12 mouse cellular contexts compared by ENCODE assay signal in the genomic region with DNA sequence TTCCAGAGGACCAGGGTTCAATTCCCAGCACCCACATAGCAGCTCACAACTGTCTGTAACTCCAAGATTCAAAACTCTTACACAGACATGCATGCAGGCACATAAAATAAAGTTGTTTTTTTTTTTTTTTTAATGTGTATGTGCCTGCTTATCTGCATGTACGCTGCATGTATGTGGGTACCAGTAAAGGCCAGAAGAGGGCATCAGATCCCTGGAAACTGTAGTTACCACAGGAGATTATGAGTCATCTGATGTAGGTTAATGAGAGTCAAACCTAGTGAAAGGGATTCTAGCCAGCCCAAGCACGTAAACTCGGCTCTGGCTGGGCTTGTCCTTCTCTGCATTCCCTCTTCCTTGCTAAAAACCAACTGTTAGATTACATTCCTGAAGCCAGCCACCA. TPM values are rescaled to one million over a fixed set of nuclear protein-coding genes. Genes with fewer than 3 reads are reported as not detected.
DNase-seq lines count a peak whose midpoint lies in the region; ATAC-seq and TF ChIP-seq lines count a peak whose summit lies in the region.
"Had no signal": no experiment of that assay in that cellular context is flagged by ENCODE, and none has a peak within 500 bp of the region (broad histone marks: within the 10 kb centered on the region; RNA-seq: fewer than 3 reads in every experiment).

No protein-coding gene starts in this region.

- H3K4me3 ChIP-seq in lung, embryonic 14.5 days (ENCODE audit: low read depth, low read length): no peak overlapping the region
- no peak overlapping the region for H3K4me3 ChIP-seq in lung, adult 2 months (replicated peaks; ENCODE audit: extremely low read depth, low read depth, low read length)
- no peak overlapping the region for H3K4me3 ChIP-seq in stomach, postnatal 0 days (ENCODE audit: low read depth, low read length)
- no peak overlapping the region for H3K4me3 ChIP-seq in midbrain, embryonic 10.5 days

- peak; percentile 30 for TF ChIP-seq CTCF in lung, embryonic 14.5 days (IDR thresholded peaks at IDR 0.05; ENCODE audit: low read depth)
- TF ChIP-seq CTCF in lung, adult 2 months (IDR thresholded peaks at IDR 0.05; ENCODE audit: insufficient read depth, low read length): no peak
- peak; percentile 70 for TF ChIP-seq CTCF in stomach, postnatal 0 days (IDR thresholded peaks at IDR 0.05; ENCODE audit: low read depth)

- H3K4me1 ChIP-seq in lung, embryonic 14.5 days (ENCODE audit: insufficient read depth): no peaks in the 10 kb centered on the region
- H3K4me1 ChIP-seq in lung, adult 2 months (ENCODE audit: control insufficient read depth, insufficient read depth, low read length): no peaks in the 10 kb centered on the region
- H3K4me1 ChIP-seq in stomach, postnatal 0 days (replicated peaks; ENCODE audit: control insufficient read depth, insufficient read depth): no peaks in the 10 kb centered on the region
- no peaks in the 10 kb centered on the region for H3K4me1 ChIP-seq in midbrain, embryonic 10.5 days

- no peaks in the 10 kb centered on the region for H3K27me3 ChIP-seq in lung, embryonic 14.5 days (ENCODE audit: insufficient read depth, low read length)
- no peaks in the 10 kb centered on the region for H3K27me3 ChIP-seq in stomach, postnatal 0 days (ENCODE audit: control insufficient read depth, insufficient read depth, low read length)
- H3K27me3 ChIP-seq in midbrain, embryonic 10.5 days (ENCODE audit: low read depth, poor library complexity, severe bottlenecking): no peaks in the 10 kb centered on the region

- TF ChIP-seq POLR2A in lung, adult 2 months (IDR thresholded peaks at IDR 0.05; ENCODE audit: borderline replicate concordance, extremely low read depth, low read depth, low read length): no peak

- no peak overlapping the region for H3K4me2 ChIP-seq in lung, embryonic 14.5 days
- H3K4me2 ChIP-seq in stomach, postnatal 0 days (replicated peaks; ENCODE audit: low read depth): no peak overlapping the region

- 54% methylated on average over 3 of the region's 3 CpGs for WGBS in lung, embryonic 14.5 days
- WGBS in lung, adult 2 months: 55% methylated on average over 3 of the region's 3 CpGs
- 40% methylated on average over 3 of the region's 3 CpGs for WGBS in stomach, postnatal 0 days
- WGBS in midbrain, embryonic 10.5 days: 73% methylated on average over 3 of the region's 3 CpGs

- no peak for ATAC-seq in lung, embryonic 14.5 days (ENCODE audit: insufficient read depth)
- no peak for ATAC-seq in stomach, postnatal 0 days (ENCODE audit: low FRiP score, low TSS enrichment)
- ATAC-seq in inflammation-experienced regulatory T-cells, adult 6 months: no peak

- no peak overlapping the region for H3K27ac ChIP-seq in lung, embryonic 14.5 days (ENCODE audit: low read depth)
- H3K27ac ChIP-seq in stomach, postnatal 0 days (replicated peaks): no peak overlapping the region
- H3K27ac ChIP-seq in midbrain, embryonic 10.5 days (replicated peaks): no peak overlapping the region

- no peaks in the 10 kb centered on the region for H3K9me3 ChIP-seq in lung, embryonic 14.5 days (ENCODE audit: low read depth, low read length)
- H3K9me3 ChIP-seq in stomach, postnatal 0 days (ENCODE audit: control insufficient read depth, low read length): no peaks in the 10 kb centered on the region
- no peaks in the 10 kb centered on the region for H3K9me3 ChIP-seq in midbrain, embryonic 10.5 days (replicated peaks)

- H3K9ac ChIP-seq in lung, embryonic 14.5 days: no peak overlapping the region
- no peak overlapping the region for H3K9ac ChIP-seq in stomach, postnatal 0 days (ENCODE audit: low read length)

- no peaks in the 10 kb centered on the region for H3K36me3 ChIP-seq in lung, embryonic 14.5 days (ENCODE audit: insufficient read depth)
- H3K36me3 ChIP-seq in stomach, postnatal 0 days (ENCODE audit: control insufficient read depth, insufficient read depth, low read length): no peaks in the 10 kb centered on the region
- no peaks in the 10 kb centered on the region for H3K36me3 ChIP-seq in midbrain, embryonic 10.5 days

- TF ChIP-seq EP300 in stomach, postnatal 0 days (optimal IDR thresholded peaks at IDR 0.05): no peak

- peak; percentile 36 for DNase-seq in adrenal gland, postnatal 14 days
- DNase-seq in adrenal gland, postnatal 4 days (ENCODE audit: low spot score in 2 of 2): no peak
- peak; percentile 20 for DNase-seq in lung, embryonic 14.5 days
- DNase-seq in lung, adult 2 months: no peak
- peak; percentile 6 for DNase-seq in forelimb bud, embryonic 11.5 days (ENCODE audit: low read depth, low spot score)
- DNase-seq in stomach, postnatal 0 days (ENCODE audit: low spot score): no peak
- DNase-seq in midbrain, embryonic 10.5 days (ENCODE audit: low spot score): no peak
- DNase-seq: cerebellum, postnatal 25 days had no signal

RNA-seq across cellular contexts. Expression of a gene that starts 4.9 kb away (rescaled TPM):
- 4.2 and 8.2 TPM in 2 replicates for total RNA-seq in adrenal gland, postnatal 14 days (2021)
- 1 to 10 TPM; 2.1 to 3.5 TPM for total RNA-seq in adrenal gland, postnatal 4 days (2021)
- polyA plus RNA-seq in lung, embryonic 14.5 days (2014; fragmentation: Nextera tagmentation; extraction: Ambion mirVana): 0.18 and 1.1 TPM in 2 replicates
- polyA plus RNA-seq in lung, adult 2 months (2012; rRNA removed): 4.0 and 4.2 TPM in 2 replicates
- 1.0 and 1.4 TPM in 2 replicates for polyA plus RNA-seq in stomach, postnatal 0 days (2015; fragmentation: Nextera tagmentation; extraction: Ambion mirVana)
- polyA plus RNA-seq in inflammation-experienced regulatory T-cells, adult 6 months (2017; shearing (Covaris generic)): under 1 TPM in 1 of 3 experiments, not detected in 2; 0.67 TPM
- 0.35 and 0.61 TPM in 2 replicates for polyA plus RNA-seq in midbrain, embryonic 10.5 days (2016; fragmentation: Nextera tagmentation; extraction: Ambion mirVana)

RNA-seq across cellular contexts. Expression of a gene that starts 20.9 kb away (rescaled TPM):
- total RNA-seq in adrenal gland, postnatal 14 days (2021): 1.8 and 3.3 TPM in 2 replicates
- total RNA-seq in adrenal gland, postnatal 4 days (2021): 1 to 10 TPM in 1 of 2 experiments, under 1 TPM in 1; 0.90 to 1.7 TPM
- polyA plus RNA-seq in lung, embryonic 14.5 days (2014; fragmentation: Nextera tagmentation; extraction: Ambion mirVana): 5.9 and 6.4 TPM in 2 replicates
- polyA plus RNA-seq in lung, adult 2 months (2012; rRNA removed): 12.1 and 17.7 TPM in 2 replicates
- polyA plus RNA-seq in stomach, postnatal 0 days (2015; fragmentation: Nextera tagmentation; extraction: Ambion mirVana): 0.48 and 0.68 TPM in 2 replicates
- not detected for polyA plus RNA-seq in inflammation-experienced regulatory T-cells, adult 6 months (2017; shearing (Covaris generic))
- polyA plus RNA-seq in midbrain, embryonic 10.5 days (2016; fragmentation: Nextera tagmentation; extraction: Ambion mirVana): 0.12 TPM in 1 of 2 replicates, not detected in the other

RNA-seq across cellular contexts. Expression of a gene that starts 58.6 kb away (rescaled TPM):
- 1.9 and 30.0 TPM in 2 replicates for total RNA-seq in adrenal gland, postnatal 14 days (2021)
- total RNA-seq in adrenal gland, postnatal 4 days (2021): 10 to 100 TPM in 1 of 2 experiments, 1 to 10 TPM in 1; 1.8 to 14.6 TPM
- 0.47 and 0.78 TPM in 2 replicates for polyA plus RNA-seq in lung, embryonic 14.5 days (2014; fragmentation: Nextera tagmentation; extraction: Ambion mirVana)
- 0.51 and 0.52 TPM in 2 replicates for polyA plus RNA-seq in lung, adult 2 months (2012; rRNA removed)
- polyA plus RNA-seq in stomach, postnatal 0 days (2015; fragmentation: Nextera tagmentation; extraction: Ambion mirVana): 0.19 and 0.30 TPM in 2 replicates
- polyA plus RNA-seq in inflammation-experienced regulatory T-cells, adult 6 months (2017; shearing (Covaris generic)): not detected
- not detected in 2 replicates for polyA plus RNA-seq in midbrain, embryonic 10.5 days (2016; fragmentation: Nextera tagmentation; extraction: Ambion mirVana)
- total RNA-seq: layer of hippocampus, postnatal 25 days had no signal
- polyA plus RNA-seq: hindbrain, embryonic 11.5 days; lung, embryonic 16.5 days had no signal

Comparison
In these comparisons a context has a peak if more than half of its experiments do, and no peak if none do; other contexts are left out.
1. DNase-seq: peak in adrenal gland, postnatal 14 days (single experiment), lung, embryonic 14.5 days (single experiment) and forelimb bud, embryonic 11.5 days (single experiment); none in adrenal gland, postnatal 4 days (0 of 2), lung, adult 2 months (single experiment), stomach, postnatal 0 days (single experiment) and midbrain, embryonic 10.5 days (single experiment).